In genomic region chr8:128491126-128492067, GRCm38 (mm10) we compare ENCODE assay signal across 9 mouse cellular contexts.
DNase-seq lines count a peak whose midpoint lies in the region; ATAC-seq and TF ChIP-seq lines count a peak whose summit lies in the region.
"Had no signal": no experiment of that assay in that cellular context is flagged by ENCODE, and none has a peak within 500 bp of the region (broad histone marks: within the 10 kb centered on the region; RNA-seq: fewer than 3 reads in every experiment).

No protein-coding gene starts in this region.

- TF ChIP-seq CTCF in cortical plate, adult 2 months (IDR thresholded peaks at IDR 0.05; ENCODE audit: extremely low read depth, insufficient read depth, low read length): peak; percentile 75

- H3K9me3 ChIP-seq in limb, embryonic 10.5 days (replicated peaks): no peaks in the 10 kb centered on the region
- H3K9me3 ChIP-seq in midbrain, embryonic 12.5 days: no peaks in the 10 kb centered on the region
- H3K9me3 ChIP-seq in stomach, embryonic 16.5 days (replicated peaks; ENCODE audit: control insufficient read depth, low read length): no peaks in the 10 kb centered on the region
- H3K9me3 ChIP-seq: embryonic facial prominence, embryonic 13.5 days had no signal

- ATAC-seq in inflammation-experienced regulatory T-cells, adult 6 months: peak; percentile 66
- peak; percentile 89 for ATAC-seq in midbrain, embryonic 12.5 days (ENCODE audit: low FRiP score, low read depth)
- ATAC-seq in stomach, embryonic 16.5 days (ENCODE audit: insufficient read depth, low FRiP score): peak; percentile 72; the same call in 1 of the 2 replicates

- no peak overlapping the region for H3K4me3 ChIP-seq in cortical plate, adult 2 months (ENCODE audit: insufficient read depth, low read length)
- no peak overlapping the region for H3K4me3 ChIP-seq in limb, embryonic 10.5 days
- H3K4me3 ChIP-seq in midbrain, embryonic 12.5 days: no peak overlapping the region
- H3K4me3 ChIP-seq in stomach, embryonic 16.5 days (replicated peaks; ENCODE audit: low read length): no peak overlapping the region
- H3K4me3 ChIP-seq: embryonic facial prominence, embryonic 13.5 days had no signal

- DNase-seq in 416B (ENCODE audit: low read depth) (peak; percentile 87), R1 (ENCODE audit: low read depth, low spot score) (peak; percentile 85)
- DNase-seq in gastrocnemius, postnatal 25 days: peak; percentile 52
- peak; percentile 53 for DNase-seq in limb, embryonic 10.5 days (ENCODE audit: low spot score)

- 54% methylated on average over 5 of the region's 5 CpGs for WGBS in limb, embryonic 10.5 days
- WGBS in midbrain, embryonic 12.5 days: 53% methylated on average over 5 of the region's 5 CpGs
- WGBS in stomach, embryonic 16.5 days: 43% methylated on average over 5 of the region's 5 CpGs

- peaks cover 34% of the 10 kb centered on the region for H3K36me3 ChIP-seq in limb, embryonic 10.5 days
- no peaks in the 10 kb centered on the region for H3K36me3 ChIP-seq in midbrain, embryonic 12.5 days
- H3K36me3 ChIP-seq in stomach, embryonic 16.5 days (ENCODE audit: control insufficient read depth, insufficient read depth, low read length): no peaks in the 10 kb centered on the region

- no peaks in the 10 kb centered on the region for H3K27me3 ChIP-seq in limb, embryonic 10.5 days (ENCODE audit: low read depth, poor library complexity, severe bottlenecking)
- 0 out of 2 replicates have a peak, but pooled peaks cover 4% of the 10 kb centered on the region for H3K27me3 ChIP-seq in midbrain, embryonic 12.5 days
- no peaks in the 10 kb centered on the region for H3K27me3 ChIP-seq in stomach, embryonic 16.5 days (ENCODE audit: control insufficient read depth, insufficient read depth, low read length)
- H3K27me3 ChIP-seq: embryonic facial prominence, embryonic 13.5 days had no signal

- H3K27ac ChIP-seq in cortical plate, adult 2 months (ENCODE audit: insufficient read depth, low read length): no peak overlapping the region
- H3K27ac ChIP-seq in limb, embryonic 10.5 days: no peak overlapping the region
- H3K27ac ChIP-seq in midbrain, embryonic 12.5 days (replicated peaks): no peak overlapping the region
- no peak overlapping the region for H3K27ac ChIP-seq in stomach, embryonic 16.5 days (ENCODE audit: low read length)
- H3K27ac ChIP-seq: embryonic facial prominence, embryonic 13.5 days had no signal

- H3K4me1 ChIP-seq in cortical plate, adult 2 months (ENCODE audit: control insufficient read depth, insufficient read depth, low read length): no peaks in the 10 kb centered on the region; the same call in 1 of the 2 replicates
- peaks cover 58% of the 10 kb centered on the region for H3K4me1 ChIP-seq in limb, embryonic 10.5 days
- peaks cover 7% of the 10 kb centered on the region for H3K4me1 ChIP-seq in midbrain, embryonic 12.5 days
- H3K4me1 ChIP-seq in stomach, embryonic 16.5 days (ENCODE audit: control insufficient read depth, insufficient read depth, low read length): peaks cover 10% of the 10 kb centered on the region; the same call in 1 of the 2 replicates

- TF ChIP-seq POLR2A in cortical plate, adult 2 months (IDR thresholded peaks at IDR 0.05; ENCODE audit: extremely low read depth, insufficient read depth, low read length): no peak

- H3K4me2 ChIP-seq in midbrain, embryonic 12.5 days (replicated peaks): no peak overlapping the region
- H3K4me2 ChIP-seq in stomach, embryonic 16.5 days (ENCODE audit: low read depth, low read length): no peak overlapping the region
- H3K4me2 ChIP-seq: embryonic facial prominence, embryonic 13.5 days had no signal

- H3K9ac ChIP-seq in midbrain, embryonic 12.5 days (replicated peaks): no peak overlapping the region
- no peak overlapping the region for H3K9ac ChIP-seq in stomach, embryonic 16.5 days (ENCODE audit: low read length)
- H3K9ac ChIP-seq: embryonic facial prominence, embryonic 13.5 days had no signal
